Mouse (Mus musculus) hindlimb bud, embryonic 11.5 days (tissue): ENCODE results near the gene Cyb5r3.
"Not testable (repeated sequence)": the region's sequence is repeated elsewhere in the genome, so short reads cannot be mapped to it uniquely, and the experiment has no call there.

Experiments
- DNase-seq: peaks from one replicate; pipeline ENCODE4 v3.0.0-alpha.2; 2012; ENCODE audit warnings: low read depth, low spot score; ENCODE audit errors: extremely low spot score

Cyb5r3 gene

DNA sequence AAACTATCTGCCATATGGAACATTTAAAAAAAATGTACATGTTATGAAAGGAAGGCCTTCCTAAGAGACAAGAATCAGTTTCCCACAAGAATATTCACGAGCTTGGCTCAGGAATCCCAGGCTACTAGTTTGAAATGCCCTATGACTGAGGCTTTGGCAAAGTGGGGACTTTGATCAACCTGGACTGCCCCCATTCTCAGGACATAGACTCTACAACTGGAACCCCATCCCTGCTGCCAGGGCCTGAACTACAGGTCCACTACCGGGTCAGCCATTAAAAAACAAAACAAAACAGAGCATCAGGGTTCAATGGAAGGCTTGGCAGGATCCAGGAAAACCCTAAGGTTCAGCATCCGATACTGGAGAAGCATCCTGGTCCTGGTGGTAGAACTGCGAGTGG lies 21.7 kb downstream of the Cyb5r3 start:
- no peak for DNase-seq

DNA sequence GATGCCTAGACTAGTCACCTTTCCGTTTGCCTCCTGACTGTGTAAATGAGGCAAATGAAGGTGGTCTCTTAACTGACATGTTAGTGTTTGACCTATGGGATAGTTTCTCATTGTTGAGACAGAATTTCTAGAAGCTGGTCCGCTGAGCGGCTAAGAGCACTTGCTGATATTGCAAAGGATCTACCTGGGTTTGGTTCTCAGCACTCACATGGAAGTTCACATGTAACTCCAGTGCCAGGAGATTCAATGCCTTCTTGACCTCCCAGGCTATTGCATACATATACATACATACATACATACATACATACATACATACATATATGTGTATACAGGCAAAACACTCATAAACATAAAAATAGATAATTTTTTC lies 22.3 kb downstream of the Cyb5r3 start:
- DNase-seq: no peak

DNA sequence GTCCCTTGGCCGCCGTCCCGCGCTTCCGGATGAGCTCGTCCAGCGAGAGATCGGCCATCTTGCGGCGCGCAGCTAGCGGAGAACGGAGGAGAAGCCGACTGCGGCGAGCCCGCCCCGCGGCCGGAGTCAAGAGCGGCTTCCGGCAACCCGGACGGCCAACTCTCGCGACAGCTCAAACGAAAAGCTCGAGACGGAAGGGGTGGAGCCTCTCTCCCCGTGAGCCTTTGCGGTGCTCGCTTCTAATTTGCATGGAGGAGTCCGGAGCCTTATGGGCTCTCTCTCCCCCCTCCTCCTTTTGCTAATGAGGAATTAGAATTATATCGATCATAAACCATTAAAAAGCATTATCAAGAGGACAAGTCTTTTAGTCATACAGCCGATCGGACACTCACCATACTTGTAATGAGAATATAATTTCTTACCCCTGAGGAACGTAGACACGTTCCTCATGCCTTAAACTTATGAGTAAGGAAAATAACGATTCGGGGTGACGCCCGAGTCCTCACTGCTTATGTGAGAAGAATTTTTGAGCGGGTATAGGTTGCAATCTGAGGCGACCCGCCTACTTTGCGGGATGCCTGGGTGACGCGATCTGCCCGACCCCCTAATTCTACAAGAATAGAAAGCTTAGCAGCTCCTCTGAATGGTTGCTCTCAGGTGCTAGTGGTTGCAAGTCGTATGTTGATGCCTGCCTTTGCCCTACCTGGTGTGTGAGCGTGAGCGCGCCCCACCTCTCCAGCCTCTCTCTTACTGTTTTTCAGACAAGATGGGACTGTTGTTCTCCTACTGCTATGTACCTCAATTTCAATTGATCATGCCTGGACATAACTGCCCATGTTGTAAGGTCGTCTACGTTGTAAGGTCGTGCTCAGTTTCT lies 23.0 kb downstream of the Cyb5r3 start, which contains the start of gene Poldip3:
Poldip3 (minus strand) TSS at position 189 of the 877 bp plus-strand sequence.
- DNase-seq: peak; percentile 100

DNA sequence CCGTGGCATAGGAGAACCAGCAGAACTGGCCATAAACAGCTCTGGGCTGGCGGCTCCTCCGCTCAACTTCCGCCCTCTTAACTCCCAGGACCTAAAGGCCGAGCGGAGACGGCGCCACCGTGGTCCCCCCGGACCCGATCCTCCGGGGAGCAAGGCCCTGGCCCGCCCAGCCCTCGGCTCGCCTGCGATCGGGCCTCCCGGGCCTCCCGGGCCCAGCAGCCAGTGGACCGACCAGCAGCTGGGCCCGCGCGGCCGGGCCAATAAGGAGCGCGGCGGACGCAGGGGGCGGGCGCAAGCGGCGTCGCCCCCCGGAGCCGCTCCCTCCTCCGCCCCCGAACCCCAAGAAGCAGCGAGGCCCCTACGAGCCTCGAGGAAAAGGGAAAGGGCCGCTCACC lies 23.6 kb downstream of the Cyb5r3 start:
- no peak for DNase-seq

DNA sequence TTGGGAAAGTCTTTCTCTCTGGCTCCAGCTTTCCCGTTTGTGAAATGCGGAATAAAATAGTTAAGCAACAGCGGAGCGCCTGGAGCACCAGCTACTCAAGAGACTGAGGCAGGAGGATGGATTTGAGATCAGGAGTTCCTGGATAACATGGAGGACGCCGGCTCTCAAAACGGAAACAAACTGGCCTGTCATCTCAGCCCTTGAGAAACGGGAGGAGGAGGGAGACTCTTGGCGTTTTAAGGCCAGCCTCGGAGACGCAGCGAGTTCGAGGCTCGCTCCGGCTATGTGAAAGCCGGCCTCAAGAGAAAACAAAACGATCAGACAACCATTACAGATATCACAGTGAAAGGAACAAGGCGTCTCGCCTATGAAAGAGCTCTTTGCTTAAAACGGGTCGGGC lies 24.0 kb downstream of the Cyb5r3 start:
- no peak for DNase-seq

DNA sequence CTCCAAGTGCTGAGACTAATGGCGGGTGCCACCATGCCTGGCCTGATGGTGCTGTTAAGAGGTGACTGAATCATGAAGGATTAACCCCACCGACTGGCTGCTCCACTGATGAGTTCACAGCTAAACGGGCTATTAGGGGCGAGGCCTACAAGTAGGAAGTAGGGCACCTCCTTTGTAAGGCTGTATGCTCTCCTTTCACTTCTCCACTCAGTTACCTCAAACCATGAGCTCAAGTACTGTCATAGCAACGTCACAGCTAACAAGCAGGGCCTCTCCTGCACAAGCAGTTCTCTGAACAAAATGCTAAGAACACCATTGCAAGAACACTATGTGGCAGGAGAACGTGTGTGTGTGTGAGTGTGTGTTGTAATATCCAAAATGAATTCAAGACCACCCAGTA lies 26.9 kb downstream of the Cyb5r3 start:
- DNase-seq: no peak

DNA sequence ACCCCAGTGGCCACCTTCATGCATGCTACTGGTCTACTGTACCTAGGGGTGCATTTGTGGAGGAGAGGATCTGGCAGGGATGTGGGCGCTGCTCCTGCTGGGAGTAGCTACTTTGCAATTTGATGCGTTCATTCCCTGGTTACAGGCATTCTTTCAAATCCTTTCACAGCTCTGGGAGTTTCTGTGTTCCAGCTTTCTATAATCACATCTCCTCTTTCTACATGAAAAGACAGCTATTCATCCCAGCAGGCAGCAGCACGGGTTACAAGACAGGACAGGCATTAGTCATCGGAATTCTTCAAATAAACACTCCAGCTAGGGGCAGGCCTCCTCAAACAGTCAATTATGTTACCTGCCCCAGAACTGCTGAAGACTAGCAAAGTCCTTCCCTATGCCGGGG lies 29.5 kb downstream of the Cyb5r3 start:
- no peak for DNase-seq

DNA sequence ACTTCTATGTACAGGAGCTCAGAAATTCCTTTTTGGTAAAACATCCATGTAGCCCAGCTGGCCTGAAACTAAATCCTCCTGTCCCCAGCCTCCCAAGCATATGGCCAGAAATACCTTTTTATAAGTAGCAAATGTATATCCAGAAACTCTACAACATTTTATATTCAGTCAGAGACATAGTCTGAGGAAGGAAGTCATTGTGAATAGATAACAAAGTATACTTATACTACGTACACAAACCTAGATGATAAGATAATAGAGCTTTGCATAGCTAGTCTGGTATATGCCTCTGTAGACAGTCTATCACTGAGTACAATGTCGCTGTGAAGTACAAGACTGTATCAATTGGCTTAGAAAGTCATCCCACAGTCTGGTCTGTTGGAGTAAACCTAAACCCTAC lies 36.7 kb downstream of the Cyb5r3 start:
- no peak for DNase-seq

DNA sequence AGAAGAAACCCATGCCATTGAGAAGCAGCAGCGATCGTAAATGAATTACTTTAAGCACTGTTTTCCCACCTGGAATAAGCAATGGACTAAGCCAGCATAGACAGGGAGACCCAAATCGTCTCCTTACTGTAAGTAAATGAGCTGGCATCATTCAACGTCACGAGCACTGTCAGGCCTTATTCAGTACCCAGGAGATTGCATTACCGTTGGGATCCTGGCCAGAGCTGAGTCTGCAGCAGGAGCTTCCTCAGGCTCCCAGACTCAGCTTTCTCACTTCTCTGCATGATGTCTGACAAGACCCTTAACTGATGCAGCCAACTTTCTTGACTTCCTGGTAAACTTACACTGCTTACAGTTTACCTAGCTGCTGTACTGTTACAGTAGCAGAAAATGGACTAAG lies 37.7 kb downstream of the Cyb5r3 start:
- DNase-seq: no peak

DNA sequence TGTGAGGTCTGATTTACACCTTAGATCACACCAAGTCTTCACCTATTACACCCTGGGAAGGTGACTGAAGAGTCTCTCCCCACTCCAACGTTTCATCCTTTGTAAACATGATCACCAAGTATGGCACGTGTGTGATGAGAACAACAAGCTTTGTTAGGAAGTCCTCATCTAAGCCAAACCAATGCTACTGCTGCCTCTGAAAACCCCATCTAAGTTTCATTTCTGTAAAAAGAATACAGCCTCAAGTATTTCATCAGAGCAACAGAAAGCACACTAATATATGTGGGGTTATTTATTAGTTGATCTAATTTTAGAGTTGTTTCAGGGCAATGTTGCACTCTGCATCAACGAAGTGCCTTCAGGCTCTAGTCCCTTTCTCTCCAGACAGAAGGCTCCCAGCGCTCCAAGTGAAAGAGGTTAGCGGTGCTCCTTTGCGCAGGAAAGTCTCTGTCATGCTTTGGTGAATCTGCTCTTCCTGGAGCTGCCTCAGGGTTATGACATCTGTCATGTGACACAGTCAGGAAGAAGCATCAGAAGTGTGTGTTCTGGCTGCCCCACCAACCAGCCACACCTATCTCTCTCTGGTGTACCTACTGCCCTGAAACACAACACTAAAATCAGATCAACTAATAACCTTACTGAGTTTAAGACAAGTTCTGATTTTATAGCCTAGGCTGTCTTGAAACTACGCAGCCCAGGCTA lies 42.7 kb downstream of the Cyb5r3 start:
- DNase-seq: no peak

DNA sequence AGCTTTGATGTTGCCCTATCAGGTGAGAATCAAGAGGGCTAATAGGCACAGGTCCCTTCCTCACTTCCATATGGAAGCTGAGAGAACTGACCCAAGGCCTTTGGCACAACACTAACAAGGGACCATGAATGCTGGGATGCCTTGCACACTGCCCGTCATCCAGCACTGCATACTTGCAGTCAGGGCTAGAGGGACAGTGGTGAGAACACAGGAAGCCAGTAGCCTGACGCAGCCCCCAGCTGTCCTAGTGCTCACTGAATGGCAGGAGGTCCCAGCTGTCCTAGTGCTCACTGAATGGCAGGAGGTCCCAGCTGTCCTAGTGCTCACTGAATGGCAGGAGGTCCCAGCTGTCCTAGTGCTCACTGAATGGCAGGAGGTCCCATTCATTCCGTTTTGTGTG lies 45.4 kb downstream of the Cyb5r3 start:
- not testable (repeated sequence) for DNase-seq

DNA sequence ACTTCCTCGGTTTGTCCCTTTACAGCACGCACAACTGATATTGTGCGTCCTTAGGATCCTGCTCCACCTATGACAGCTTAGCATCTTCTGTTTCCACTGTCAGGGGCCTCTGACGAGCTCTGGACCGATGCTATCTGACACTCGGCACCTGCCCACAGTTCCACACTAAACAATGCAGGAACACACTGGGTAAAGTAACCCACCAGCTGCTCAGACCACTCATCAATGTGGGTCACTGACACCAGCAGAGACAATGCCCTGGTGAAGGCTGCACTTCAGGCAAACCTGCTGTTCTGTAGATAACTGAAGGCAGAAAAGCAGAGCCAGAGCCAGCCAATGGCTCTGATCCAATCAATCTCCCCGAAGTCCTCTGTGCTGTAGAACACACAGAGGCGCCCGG lies 45.8 kb downstream of the Cyb5r3 start:
- DNase-seq: no peak

DNA sequence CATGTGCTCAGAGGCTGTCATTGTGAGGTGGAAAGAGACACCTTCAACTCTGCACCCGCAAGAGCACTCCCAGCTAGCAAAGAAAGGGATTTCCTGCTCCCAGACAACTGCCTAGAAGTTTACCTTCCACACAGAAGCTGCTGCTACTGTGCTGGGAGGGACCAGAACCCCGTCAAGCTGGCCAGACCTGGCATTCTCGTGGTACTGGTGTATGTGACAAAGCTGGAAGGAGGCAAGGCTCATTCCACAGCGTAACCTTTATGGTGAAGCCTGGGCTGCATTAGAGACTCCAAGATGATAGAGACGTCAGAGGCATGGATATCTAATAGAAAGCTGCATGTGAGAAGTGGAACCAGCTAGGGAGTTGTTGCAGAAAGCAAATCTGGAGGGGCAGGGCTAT lies 47.8 kb downstream of the Cyb5r3 start:
- no peak for DNase-seq

DNA sequence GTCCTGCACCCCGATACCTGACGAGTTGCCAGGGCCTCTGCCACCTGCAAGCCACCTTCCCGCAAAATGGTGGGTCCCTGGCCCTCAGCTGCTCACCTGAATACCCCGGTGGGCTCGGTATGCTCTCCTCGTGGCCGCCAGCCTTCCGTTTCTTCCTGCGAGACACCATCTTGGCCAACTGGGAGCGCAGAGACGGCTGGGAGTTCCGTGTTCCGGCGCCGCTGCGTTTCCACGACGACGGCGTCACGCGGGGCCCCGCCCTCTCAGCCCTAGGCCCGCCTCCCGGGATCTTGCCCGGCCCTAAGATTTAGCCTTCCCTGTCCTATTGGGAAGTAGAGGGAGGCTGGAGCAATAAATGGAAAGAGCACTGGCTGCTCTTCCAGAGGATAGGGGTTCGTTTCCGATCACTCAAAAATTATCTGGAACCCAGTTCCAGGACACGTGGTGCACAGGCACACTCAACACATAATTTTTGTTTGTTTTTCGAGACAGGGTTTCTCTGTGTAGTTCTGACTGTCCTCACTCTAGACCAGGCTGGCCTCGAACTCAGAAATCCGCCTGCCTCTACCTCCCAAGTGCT lies 49.7 kb downstream of the Cyb5r3 start, which contains the start of gene Rrp7a:
Rrp7a (minus strand) TSS at position 236 of the 580 bp plus-strand sequence.
- peak; percentile 46 for DNase-seq

DNA sequence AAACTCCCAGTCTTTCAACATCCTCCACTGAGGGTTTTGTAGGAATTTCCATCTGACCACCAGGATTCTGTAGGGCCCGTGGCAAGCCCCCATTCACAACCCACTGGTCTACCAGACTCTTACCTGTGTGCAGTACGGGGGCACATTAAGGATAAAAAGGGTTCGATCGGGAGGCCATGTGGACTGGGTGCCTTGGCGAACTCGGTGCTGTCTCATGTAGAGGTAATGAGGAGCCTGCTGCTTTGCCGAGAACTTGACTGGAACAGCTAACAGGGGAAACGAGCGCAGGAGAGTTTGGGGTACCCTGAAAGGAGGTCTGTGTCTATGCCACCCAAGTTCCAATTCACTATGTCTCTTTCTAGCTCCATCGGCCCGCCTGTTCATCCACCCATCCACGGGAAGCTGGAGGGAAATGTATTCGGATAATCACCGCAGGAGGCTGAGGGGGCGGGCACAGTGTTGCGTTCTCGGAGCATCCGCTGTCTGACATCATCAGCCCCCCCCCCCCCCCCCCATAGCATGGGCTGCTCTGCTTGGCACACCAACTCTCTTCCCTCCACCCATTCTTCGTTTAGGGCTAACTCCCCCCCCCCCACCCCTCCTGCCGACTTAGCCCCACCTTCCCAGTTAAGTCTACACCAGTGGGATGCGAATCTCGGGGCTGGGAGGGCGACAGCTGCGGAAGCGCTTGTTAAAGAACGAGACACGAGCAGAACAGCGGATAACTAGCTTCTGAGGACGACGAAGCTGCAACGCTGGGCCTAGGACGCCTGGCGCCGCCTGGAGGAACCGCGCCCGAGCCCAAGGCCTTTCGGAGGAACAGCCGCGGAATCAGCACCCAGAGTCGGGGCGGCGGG lies 50.5 kb downstream of the Cyb5r3 start:
- DNase-seq: no peak

DNA sequence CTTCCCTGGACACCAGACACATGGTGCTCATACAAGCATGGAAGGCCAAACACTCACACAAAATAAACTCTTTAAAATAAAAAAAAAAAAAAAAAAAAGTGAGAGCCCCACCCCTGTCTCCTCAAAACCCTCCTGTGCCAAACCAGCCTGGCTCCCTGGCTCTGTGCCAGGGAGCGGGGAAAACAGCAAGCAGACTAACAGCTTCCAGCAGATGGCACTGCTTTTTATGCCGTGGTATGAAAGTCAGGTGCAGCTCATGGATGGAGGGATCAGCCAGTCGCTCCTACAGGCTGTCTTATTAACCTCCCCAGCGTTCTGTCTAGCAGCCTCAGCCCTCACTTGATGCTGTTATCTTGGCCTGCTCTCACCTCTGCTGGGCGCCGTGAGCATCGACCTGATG lies 54.0 kb downstream of the Cyb5r3 start:
- no peak for DNase-seq

DNA sequence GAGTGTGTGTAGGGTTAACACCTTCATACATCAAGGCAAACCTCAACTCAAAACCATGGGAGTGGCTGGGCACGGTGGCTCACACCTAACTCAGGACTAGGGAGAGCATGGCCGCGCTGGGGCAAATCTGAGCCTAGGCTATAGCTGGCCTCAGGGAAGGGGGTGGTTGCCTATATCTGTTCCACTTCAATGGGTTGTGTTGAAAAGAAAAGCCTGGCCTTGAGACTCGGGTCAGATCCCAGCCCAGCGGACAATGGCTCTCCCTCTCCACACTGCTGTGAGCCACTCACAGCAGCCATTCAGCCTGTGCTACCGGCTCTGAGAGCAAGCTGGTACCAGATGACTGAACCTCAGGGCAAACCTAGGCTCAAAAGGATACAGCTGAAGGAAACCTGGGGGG lies 57.3 kb downstream of the Cyb5r3 start:
- DNase-seq: no peak

DNA sequence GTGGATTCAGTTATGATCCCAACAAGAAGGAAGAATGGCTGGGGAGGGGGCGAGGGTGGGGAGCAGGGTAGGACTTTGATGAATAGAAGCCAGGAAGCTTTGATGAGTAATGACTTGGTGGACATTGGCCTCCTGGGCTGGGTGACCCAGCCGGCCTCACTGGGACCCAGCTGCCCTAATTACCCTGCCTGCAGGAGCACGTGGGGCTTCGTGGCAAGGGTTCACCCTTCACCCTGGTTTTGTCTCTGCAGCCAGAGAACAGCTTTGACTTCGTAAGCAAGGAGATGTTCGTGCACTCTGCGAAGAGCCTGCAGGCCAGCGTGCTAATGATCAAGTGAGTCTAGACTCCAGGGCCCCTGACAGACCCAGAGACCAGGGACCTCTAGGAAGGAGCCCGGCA lies 58.3 kb downstream of the Cyb5r3 start:
- no peak for DNase-seq

DNA sequence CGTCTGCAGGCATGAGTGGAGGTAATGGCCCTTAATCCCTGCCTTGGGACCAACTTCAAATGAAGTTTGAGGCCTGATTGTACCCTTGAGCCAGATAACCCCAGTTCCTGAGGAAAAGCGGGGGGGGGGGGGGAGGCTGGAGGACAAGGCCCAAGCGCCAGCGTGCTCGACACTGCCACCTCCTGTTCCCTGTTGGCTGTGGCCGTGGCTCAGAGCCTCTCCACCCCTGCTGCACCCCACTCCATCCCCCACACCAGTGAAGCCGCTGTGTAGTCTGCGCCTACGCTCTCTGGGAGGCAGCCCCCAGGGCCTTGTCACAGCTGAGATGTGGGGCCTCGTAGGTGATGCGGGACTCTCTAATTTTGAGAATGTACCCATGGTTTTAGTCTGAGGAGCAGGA lies 59.5 kb downstream of the Cyb5r3 start:
- DNase-seq: no peak

DNA sequence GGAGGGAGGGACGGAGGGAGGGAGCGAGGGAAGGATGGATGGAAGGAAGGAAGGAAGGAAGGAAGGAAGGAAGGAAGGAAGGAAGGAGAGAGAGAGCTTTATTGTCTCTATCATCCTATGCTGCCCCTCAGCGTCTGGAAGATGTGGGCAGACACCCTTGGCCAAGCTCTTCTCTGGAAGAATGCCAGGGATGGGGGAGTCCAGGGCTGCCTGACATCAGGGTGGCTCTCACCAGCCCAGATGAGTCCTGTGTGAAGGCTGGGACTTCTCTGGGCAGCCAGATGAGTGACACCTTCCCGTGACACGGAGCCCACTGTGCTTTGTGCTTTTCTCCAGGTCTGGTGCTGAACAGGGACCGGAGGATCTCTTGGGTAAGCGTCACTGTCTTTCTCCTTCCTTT lies 60.5 kb downstream of the Cyb5r3 start:
- no peak for DNase-seq

DNA sequence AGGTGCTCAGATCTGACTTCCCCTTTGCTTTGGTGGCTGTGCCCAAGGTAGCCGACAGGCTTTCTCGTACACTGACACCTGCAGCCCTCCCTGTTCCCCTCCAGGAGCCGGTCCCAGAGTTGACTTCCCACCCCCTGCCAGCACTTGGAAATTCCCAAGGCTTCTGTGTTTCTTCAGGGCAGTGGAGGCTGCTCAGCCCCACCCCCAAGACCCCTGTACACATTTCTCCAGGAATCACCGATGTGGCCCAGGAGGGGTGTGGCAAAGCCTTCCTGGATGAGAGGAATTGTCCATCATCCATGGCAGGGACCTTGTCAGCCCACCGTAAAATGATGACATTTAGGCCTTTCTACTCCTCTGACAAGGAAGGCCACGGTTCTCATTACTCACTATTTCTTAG lies 61.1 kb downstream of the Cyb5r3 start:
- no peak for DNase-seq
